Mouse (Mus musculus) heart, adult 2 months (tissue): ENCODE results near the gene Ugt1a7c. TPM values are rescaled to one million over a fixed set of nuclear protein-coding genes. Genes with fewer than 3 reads are reported as not detected.
A peak's percentile ranks its signal among the peaks of the same experiment; 100 is the strongest.

Experiments
- DNase-seq, 2 experiments: peaks; one replicate each; pipeline ENCODE4 v3.0.0; 2021
- H3K27ac ChIP-seq: fragments of 200-600 bp; 2 replicates; pipeline ENCODE4 v1.8.1; 2022
- H3K27me3 ChIP-seq: fragments of 200-500 bp; 2 replicates; pipeline ENCODE4 v1.6.1; 2012; ENCODE audit warnings: mild to moderate bottlenecking, low read length, inconsistent platforms, mixed read lengths; ENCODE audit not compliant: control insufficient read depth, insufficient read depth
- H3K36me3 ChIP-seq: fragments of 200-500 bp; 2 replicates; pipeline ENCODE4 v1.6.1; 2012; ENCODE audit warnings: low read length, inconsistent platforms; ENCODE audit not compliant: control insufficient read depth, insufficient read depth
- H3K4me1 ChIP-seq: fragments of 200-500 bp; 2 replicates; pipeline ENCODE4 v1.6.1; 2011; ENCODE audit warnings: low read length; ENCODE audit not compliant: control insufficient read depth, insufficient read depth
- H3K4me3 ChIP-seq: fragments of 200-600 bp; 2 replicates; pipeline ENCODE4 v1.8.1; 2022
- H3K79me2 ChIP-seq: fragments of 200-500 bp; replicated peaks from 2 replicates; pipeline ENCODE4 v1.6.1; 2012; ENCODE audit warnings: mild to moderate bottlenecking, inconsistent platforms, low read length, moderate library complexity, mixed read lengths; ENCODE audit not compliant: control insufficient read depth, insufficient read depth
- H3K9ac ChIP-seq: fragments of 200-500 bp; 2 replicates; pipeline ENCODE4 v1.6.1; 2012; ENCODE audit warnings: low read depth, mild to moderate bottlenecking, control low read depth, inconsistent platforms, low read length, mixed read lengths
- CTCF ChIP-seq: fragments of 200-600 bp; IDR thresholded peaks from 2 replicates; pipeline ENCODE4 v1.8.1; 2022; ENCODE audit warnings: antibody characterized with exemption, mild to moderate bottlenecking, moderate library complexity
- EP300 ChIP-seq: fragments of 200-500 bp; IDR thresholded peaks from 2 replicates; pipeline ENCODE4 v1.6.1; 2011; ENCODE audit warnings: low read depth, low read length, control low read depth; ENCODE audit not compliant: insufficient read depth
- POLR2A ChIP-seq: fragments of 200-500 bp; IDR thresholded peaks from 2 replicates; pipeline ENCODE4 v1.6.1; 2011; ENCODE audit warnings: mild to moderate bottlenecking, low read depth, low read length, control low read depth; ENCODE audit not compliant: insufficient read depth
- WGBS: fragments of 180-500 bp; shearing (Covaris S2); methylation state at CpG from one replicate; pipeline ENCODE4 v1.1.7; 2018; 5-methylcytosine and 5-hydroxymethylcytosine counted together
- intact Hi-C: fragments of 180-260 bp; cut with DNase I; formaldehyde crosslinking; loops from one replicate; pipeline ENCODE4 v1.15.1; 2025
- polyA plus RNA-seq: library from polyadenylated mRNA; depleted of rRNA; stranded (reverse); fragments of >200 nt; gene quantifications from 2 replicates; pipeline ENCODE4 v1.2.3, GENCODE M21; 2012
- total RNA-seq, 2 experiments: library from RNA; stranded (reverse); gene quantifications; 2 replicates each; pipeline ENCODE4 v1.2.3; 2021

Ugt1a7c gene
- total and polyA plus RNA-seq, 3 experiments: 0.70 to 1.2 (median 0.90) TPM

- WGBS: 60% methylated on average over 6 of the region's 6 CpGs
- TF ChIP-seq POLR2A (no peak), CTCF (no peak), EP300 (no peak)
- no peak for DNase-seq
- Histone ChIP-seq H3K27me3 (no peaks in the 10 kb centered on the region), H3K4me3 (no peak overlapping the region), H3K79me2 (no peaks in the 10 kb centered on the region), H3K36me3 (no peaks in the 10 kb centered on the region), H3K27ac (no peak overlapping the region), H3K4me1 (no peaks in the 10 kb centered on the region), H3K9ac (no peak overlapping the region)
- intact Hi-C loops: no loop called here
These were observed 158.7 kb downstream of the Ugt1a7c start for GRCm38 (mm10) chr1:88253540-88253939.

- WGBS: 80% methylated on average over 12 of the region's 12 CpGs
- H3K27me3 ChIP-seq: no peaks in the 10 kb centered on the region
These were observed 160.1 kb downstream of the Ugt1a7c start for GRCm38 (mm10) chr1:88254793-88255465.

GRCm38 (mm10) chr1:88255466-88255857 is 160.6 kb downstream of the Ugt1a7c start:
- DNase-seq: no peak
- H3K27me3 ChIP-seq: no peaks in the 10 kb centered on the region
- TF ChIP-seq POLR2A (no peak), EP300 (no peak), CTCF (no peak)
- H3K4me3 ChIP-seq: no peak overlapping the region
- peaks cover 3% of the 10 kb centered on the region for H3K4me1 ChIP-seq
- no peaks in the 10 kb centered on the region for H3K79me2 ChIP-seq
- no peaks in the 10 kb centered on the region for H3K36me3 ChIP-seq
- no peak overlapping the region for H3K27ac ChIP-seq
- WGBS: 52% methylated on average over 2 of the region's 2 CpGs
- intact Hi-C loops: no loop called here
- H3K9ac ChIP-seq: no peak overlapping the region

More at GRCm38 (mm10) chr1:88254793-88255465, 160.1 kb downstream of the Ugt1a7c start:
- Histone ChIP-seq H3K79me2 (no peaks in the 10 kb centered on the region), H3K4me1 (peaks cover 3% of the 10 kb centered on the region), H3K27ac (no peak overlapping the region), H3K36me3 (no peaks in the 10 kb centered on the region), H3K9ac (no peak overlapping the region), H3K4me3 (no peak overlapping the region)
- intact Hi-C loops: no loop called here
- TF ChIP-seq EP300: no peak
- no peak for DNase-seq

- intact Hi-C loops: no loop called here
- no peaks in the 10 kb centered on the region for H3K36me3 ChIP-seq
- no peak for DNase-seq
- peaks cover 3% of the 10 kb centered on the region for H3K4me1 ChIP-seq
- no peak for TF ChIP-seq CTCF
- no peak for TF ChIP-seq POLR2A
- no peak for TF ChIP-seq EP300
- H3K27ac ChIP-seq: no peak overlapping the region
- 75% methylated on average over 13 of the region's 13 CpGs for WGBS
- H3K27me3 ChIP-seq: no peaks in the 10 kb centered on the region
- H3K79me2 ChIP-seq: no peaks in the 10 kb centered on the region
- no peak overlapping the region for H3K9ac ChIP-seq
- no peak overlapping the region for H3K4me3 ChIP-seq
These were observed 161.3 kb downstream of the Ugt1a7c start for GRCm38 (mm10) chr1:88255989-88256754.

- 75% methylated on average over 10 of the region's 10 CpGs for WGBS
- no peak for TF ChIP-seq CTCF
- no peak for TF ChIP-seq POLR2A
- no peak for TF ChIP-seq EP300
- intact Hi-C loops: no loop called here
These were observed 162.2 kb downstream of the Ugt1a7c start for GRCm38 (mm10) chr1:88256886-88257663.

GRCm38 (mm10) chr1:88257681-88258080 is 162.8 kb downstream of the Ugt1a7c start:
- TF ChIP-seq CTCF (no peak), EP300 (no peak), POLR2A (no peak)
- Histone ChIP-seq H3K79me2 (no peaks in the 10 kb centered on the region), H3K4me3 (no peak overlapping the region), H3K9ac (no peak overlapping the region), H3K36me3 (no peaks in the 10 kb centered on the region), H3K27ac (no peak overlapping the region), H3K4me1 (peaks cover 3% of the 10 kb centered on the region), H3K27me3 (no peaks in the 10 kb centered on the region)
- DNase-seq: peak in 1 of 2 experiments; percentile 44
- intact Hi-C loops: no loop called here
- 80% methylated on average over 6 of the region's 6 CpGs for WGBS

More at GRCm38 (mm10) chr1:88256886-88257663, 162.2 kb downstream of the Ugt1a7c start:
- Histone ChIP-seq H3K27me3 (no peaks in the 10 kb centered on the region), H3K36me3 (no peaks in the 10 kb centered on the region), H3K9ac (no peak overlapping the region), H3K27ac (no peak overlapping the region), H3K4me3 (no peak overlapping the region), H3K79me2 (no peaks in the 10 kb centered on the region), H3K4me1 (peaks cover 3% of the 10 kb centered on the region)
- DNase-seq: peak in 1 of 2 experiments; percentile 38
